Mouse (Mus musculus) adrenal gland, adult 2 months (tissue): ENCODE measurements around the gene Evl. TPM values are rescaled to one million over a fixed set of nuclear protein-coding genes. Genes with fewer than 3 reads are reported as not detected.

Experiments
- microRNA-seq, 2 experiments: library from miRNA; unstranded; fragments of <30 nt; microRNA quantifications; one replicate each; pipeline ENCODE4 v1.2.0; 2021
- polyA plus RNA-seq: library from polyadenylated mRNA; depleted of rRNA; stranded (reverse); fragments of >200 nt; gene quantifications from 2 replicates; pipeline ENCODE4 v1.2.3, GENCODE M21; 2012; rRNA removed
- total RNA-seq, 2 experiments: library from RNA; stranded (reverse); gene quantifications; 2 replicates each; pipeline ENCODE4 v1.2.3; 2021

The Evl gene
- total and polyA plus RNA-seq, 3 experiments: 18.6 to 48.5 (median 39.1) TPM

Small RNA genes lying within 50 kb of the gene (microRNA-seq; reads per million reads assigned to microRNA genes)
- gene Gm23872 (0 reads per million in 2 experiments), gene Mir342 (766 to 804 reads per million in 2 experiments)

Other genes starting within 250 kb of the Evl start
- under 1 TPM; 0.69 to 0.76 TPM for gene Hhipl1, start 248.4 kb upstream of the Evl start, total RNA-seq
- 0.85 and 1.4 TPM in 2 replicates for gene Hhipl1, start 248.4 kb upstream of the Evl start, polyA plus RNA-seq
- 1 to 10 TPM; 1.0 to 1.6 TPM for gene Cyp46a1, start 220.3 kb upstream of the Evl start, total RNA-seq
- 7.5 and 9.0 TPM in 2 replicates for gene Cyp46a1, start 220.3 kb upstream of the Evl start, polyA plus RNA-seq
- gene Eml1, start 183.8 kb upstream of the Evl start, total RNA-seq: 10 to 100 TPM; 17.5 to 29.6 TPM
- 13.3 and 13.5 TPM in 2 replicates for gene Eml1, start 183.8 kb upstream of the Evl start, polyA plus RNA-seq
- gene Degs2, start 147.6 kb downstream of the Evl start, total RNA-seq: under 1 TPM in 1 of 2 experiments, not detected in 1; 0.17 TPM
- gene Degs2, start 147.6 kb downstream of the Evl start, polyA plus RNA-seq: 0.10 and 0.27 TPM in 2 replicates
- gene Yy1, start 238.3 kb downstream of the Evl start, total RNA-seq: 100 to 1,000 TPM in 1 of 2 experiments, 10 to 100 TPM in 1; 56.2 to 102 TPM
- 22.5 and 27.8 TPM in 2 replicates for gene Yy1, start 238.3 kb downstream of the Evl start, polyA plus RNA-seq